Mouse (Mus musculus) kidney, adult 10 weeks (tissue): ENCODE measurements around the gene Nfasc. TPM values are rescaled to one million over a fixed set of nuclear protein-coding genes. Genes with fewer than 3 reads are reported as not detected.

Experiments
- polyA plus RNA-seq: library from polyadenylated mRNA; stranded (reverse); fragments of 350-450 nt; fragmentation: Illumina TruSeq; extraction: RNeasy Lipid Tissue Mini Kit (QIAGEN cat#74804); gene quantifications from one replicate; pipeline ENCODE4 v1.2.3, GENCODE M21; 2014; ENCODE audit warnings: low read depth, low replicate concordance

Nfasc gene
- not detected for polyA plus RNA-seq

DNA sequence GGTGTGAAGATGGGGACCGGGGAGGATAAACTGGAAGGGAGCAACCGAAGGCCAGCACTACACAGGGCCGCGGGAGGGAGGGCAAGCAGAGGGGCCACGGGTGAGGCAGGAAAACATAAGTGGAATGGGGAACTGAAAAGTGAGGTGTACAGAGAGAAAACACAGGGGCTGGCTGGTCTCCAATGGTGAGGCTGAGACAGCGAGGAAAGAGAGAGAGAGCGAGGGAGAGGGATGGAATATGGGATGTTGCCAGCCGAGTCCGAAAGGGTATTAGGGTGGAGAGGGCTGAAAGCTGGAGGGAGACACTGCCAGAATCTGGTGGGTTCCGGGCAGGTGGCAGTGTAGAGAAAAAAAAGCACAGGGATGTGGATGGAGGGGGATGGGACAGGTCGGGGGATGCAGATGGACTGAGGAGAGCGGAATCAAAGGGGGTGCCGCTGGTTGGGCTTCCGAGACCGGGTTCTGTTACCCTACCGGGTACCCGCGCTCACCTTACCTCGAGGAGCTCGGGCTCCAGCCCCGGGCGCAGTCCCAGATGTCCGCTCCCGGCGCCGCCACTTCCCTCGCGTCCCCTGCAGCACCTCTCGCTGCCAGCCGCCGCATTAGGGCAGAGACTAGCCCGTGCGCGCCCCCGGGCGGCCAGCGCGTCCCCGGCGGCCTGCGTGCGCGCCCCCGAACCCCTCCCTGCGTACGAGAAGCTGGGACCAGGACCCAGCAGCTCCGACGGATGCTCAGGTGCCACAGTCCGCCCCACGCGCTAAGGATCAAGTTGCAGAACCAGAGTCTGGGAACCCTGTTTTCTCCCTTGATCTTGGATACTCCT, at the start of gene Nfasc:
Gene Nfasc (minus strand): TSS at position 623 of the 823 bp plus-strand sequence.

GRCm38 (mm10) chr1:132542762-132543306, 198.8 kb downstream of the Nfasc start, which contains the start of gene Cntn2:
TSS of gene Cntn2 (minus strand) at chr1:132543256.

Other genes with a start within 250 kb of the Nfasc start
- 1.9 TPM for gene Tmem81, start 235.6 kb downstream of the Nfasc start, polyA plus RNA-seq
- not detected for gene Cntn2, start 198.5 kb downstream of the Nfasc start, polyA plus RNA-seq
- gene Lrrn2, start 138.5 kb upstream of the Nfasc start, polyA plus RNA-seq = not detected